Mouse (Mus musculus) olfactory bulb, adult 2 months (tissue): ENCODE results near the gene Bcas3.

Experiments used
- CTCF ChIP-seq: fragments of 200-500 bp; IDR thresholded peaks from 2 replicates; pipeline ENCODE4 v1.5.1; 2012; ENCODE audit warnings: low read depth, mild to moderate bottlenecking, low read length, moderate library complexity; ENCODE audit not compliant: insufficient read depth
- POLR2A ChIP-seq: fragments of 200-500 bp; IDR thresholded peaks from 2 replicates; pipeline ENCODE4 v1.6.1; 2012; ENCODE audit warnings: mild to moderate bottlenecking, low read depth, low read length, moderate library complexity; ENCODE audit not compliant: insufficient read depth

DNA sequence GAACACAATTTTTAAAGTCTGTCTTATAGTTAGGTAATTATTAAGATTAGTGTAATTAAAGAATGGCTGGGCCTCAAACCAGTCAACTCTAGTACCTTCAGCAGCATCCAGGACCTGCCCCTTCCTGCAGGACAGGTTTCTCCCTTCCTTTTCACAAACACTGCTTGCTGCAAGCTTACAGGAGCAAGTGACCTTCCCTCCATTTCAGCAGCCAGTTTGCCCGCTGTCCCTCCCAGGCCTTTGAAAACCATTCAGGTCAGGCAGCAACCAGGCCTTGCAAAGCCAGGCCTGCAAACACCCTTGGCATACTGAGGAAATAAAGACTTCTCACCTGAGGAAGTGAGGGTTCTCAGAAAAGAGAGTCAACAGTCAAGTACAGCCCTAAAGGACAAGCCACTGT lies 438.2 kb downstream of the Bcas3 start:
- no peak for TF ChIP-seq CTCF
- no peak for TF ChIP-seq POLR2A
